Mouse (Mus musculus): Measurements from ENCODE around the gene Galnt11.

GRCm38 (mm10) chr5:25283988-25284387 is 62.3 kb downstream of the Galnt11 start:
- TF ChIP-seq CTCF (IDR thresholded peaks at IDR 0.05; ENCODE audit: low read depth, low read length) (no peak), GATA2 (IDR thresholded peaks at IDR 0.05; ENCODE audit: borderline replicate concordance, low read depth, low read length) (no peak), GATA1 (IDR thresholded peaks at IDR 0.05; ENCODE audit: borderline replicate concordance, low read length) (no peak), POLR2AphosphoS5 (IDR thresholded peaks at IDR 0.05; ENCODE audit: insufficient replicate concordance, low read depth, low read length) (no peak), TAL1 (conservative IDR thresholded peaks at IDR 0.05; ENCODE audit: low read depth, low read length) (no peak)
